Mouse (Mus musculus) bone marrow macrophage, adult 2 months (primary cell): ENCODE measurements around the gene Arhgap1.

ENCODE experiments used
- CTCF ChIP-seq: IDR thresholded peaks from 2 replicates; pipeline ENCODE4 v1.5.1; 2012; ENCODE audit warnings: low read depth, mild to moderate bottlenecking, low read length, moderate library complexity
- POLR2A ChIP-seq: IDR thresholded peaks from 2 replicates; pipeline ENCODE4 v1.6.1; 2012; ENCODE audit warnings: mild to moderate bottlenecking, low read depth, low read length, borderline replicate concordance

GRCm38 (mm10) chr2:91695436-91696224 lies 46.0 kb downstream of the Arhgap1 start:
- TF ChIP-seq POLR2A (no peak), CTCF (no peak)
